Mouse (Mus musculus): ENCODE measurements around the gene Btla.

Btla gene

GRCm38 (mm10) chr16:45223648-45224388 lies at the start of gene Btla:
Btla (plus strand) TSS chr16:45224315.
- no peak for DNase-seq

GRCm38 (mm10) chr16:45178552-45178951 lies 45.6 kb upstream of the Btla start:
- DNase-seq: no peak

- DNase-seq: no peak
Measured at GRCm38 (mm10) chr16:45181824-45182223, 42.3 kb upstream of the Btla start.

GRCm38 (mm10) chr16:45192613-45193012 lies 31.5 kb upstream of the Btla start:
- DNase-seq: peak; percentile 75 to 88

GRCm38 (mm10) chr16:45196816-45197215 lies 27.3 kb upstream of the Btla start:
- DNase-seq: peak; percentile 60 to 79

GRCm38 (mm10) chr16:45201395-45201794 lies 22.7 kb upstream of the Btla start:
- DNase-seq: peak in 1 of 2 experiments; percentile 14

GRCm38 (mm10) chr16:45204438-45204837 lies 19.7 kb upstream of the Btla start:
- DNase-seq: no peak

GRCm38 (mm10) chr16:45204859-45205670 lies 19.1 kb upstream of the Btla start:
- DNase-seq: peak; percentile 17 to 26

GRCm38 (mm10) chr16:45222016-45222415 lies 2.1 kb upstream of the Btla start:
- DNase-seq: no peak

GRCm38 (mm10) chr16:45222771-45223170 lies 1.3 kb upstream of the Btla start:
- DNase-seq: no peak

GRCm38 (mm10) chr16:45224431-45225008 lies 405 bp downstream of the Btla start:
- no peak for DNase-seq

- no peak for DNase-seq
Measured at GRCm38 (mm10) chr16:45227002-45227401, 2.9 kb downstream of the Btla start.

- DNase-seq: no peak
Measured at GRCm38 (mm10) chr16:45231296-45231695, 7.2 kb downstream of the Btla start.

- DNase-seq: no peak
Measured at GRCm38 (mm10) chr16:45233007-45233406, 8.9 kb downstream of the Btla start.

GRCm38 (mm10) chr16:45242700-45243099 lies 18.6 kb downstream of the Btla start:
- peak in 1 of 2 experiments; percentile 6 for DNase-seq

GRCm38 (mm10) chr16:45244930-45245472 lies 20.9 kb downstream of the Btla start:
- DNase-seq: no peak

- DNase-seq: no peak
Measured at GRCm38 (mm10) chr16:45249761-45250160, 25.6 kb downstream of the Btla start.

- no peak for DNase-seq
Measured at GRCm38 (mm10) chr16:45250317-45250716, 26.2 kb downstream of the Btla start.

- DNase-seq: no peak
Measured at GRCm38 (mm10) chr16:45251773-45252413, 27.8 kb downstream of the Btla start.

GRCm38 (mm10) chr16:45255183-45255861 lies 31.2 kb downstream of the Btla start:
- no peak for DNase-seq

GRCm38 (mm10) chr16:45256895-45257294 lies 32.8 kb downstream of the Btla start:
- DNase-seq: no peak

- no peak for DNase-seq
Measured at GRCm38 (mm10) chr16:45257567-45257966, 33.5 kb downstream of the Btla start.
